Mouse (Mus musculus) megakaryocyte, embryonic 14.5 days (primary cell): ENCODE measurements at regions not wholly inside any gene's neighbourhood (a gene's known extent, or its start where the extent isn't known, plus 50 kb on each side); places are given as distances from the start of the nearest gene placed in this dataset.

Experiments used
- H3K27me3 ChIP-seq: replicated peaks from 2 replicates; pipeline ENCODE3; 2012; ENCODE audit warnings: inconsistent platforms
- H3K36me3 ChIP-seq: replicated peaks from 2 replicates; pipeline ENCODE3; 2012; ENCODE audit warnings: low read length, inconsistent platforms, mixed read lengths
- H3K4me1 ChIP-seq: 2 replicates; pipeline ENCODE4 v1.6.1; 2012; ENCODE audit warnings: inconsistent platforms
- H3K4me3 ChIP-seq: replicated peaks from 2 replicates; pipeline ENCODE3; 2012; ENCODE audit warnings: moderate library complexity, mild to moderate bottlenecking, inconsistent platforms
- H3K9me3 ChIP-seq: 2 replicates; pipeline ENCODE4 v1.6.1; 2012; ENCODE audit warnings: inconsistent platforms
- FLI1 ChIP-seq: IDR thresholded peaks from 2 replicates; pipeline ENCODE4 v1.6.1; 2012; ENCODE audit warnings: low read length, inconsistent platforms, mixed read lengths
- GATA1 ChIP-seq: IDR thresholded peaks from 3 replicates; pipeline ENCODE4 v1.6.1; 2012; ENCODE audit warnings: mixed read lengths, low read length, inconsistent platforms, borderline replicate concordance

GRCm38 (mm10) chr7:135877091-135877874, 161.1 kb upstream of the Mki67 start:
- Histone ChIP-seq H3K9me3 (peaks cover 13% of the 10 kb centered on the region; the same call in 1 of the 2 replicates), H3K36me3 (no peaks in the 10 kb centered on the region), H3K27me3 (peaks cover 4% of the 10 kb centered on the region), H3K4me1 (no peaks in the 10 kb centered on the region), H3K4me3 (no peak overlapping the region)
- no peak for TF ChIP-seq FLI1
- TF ChIP-seq GATA1 = no peak

GRCm38 (mm10) chr7:135878750-135879149, 162.6 kb upstream of the Mki67 start:
- Histone ChIP-seq H3K27me3 (peaks cover 4% of the 10 kb centered on the region), H3K9me3 (peaks cover 13% of the 10 kb centered on the region; the same call in 1 of the 2 replicates), H3K36me3 (no peaks in the 10 kb centered on the region), H3K4me3 (no peak overlapping the region), H3K4me1 (no peaks in the 10 kb centered on the region)
- TF ChIP-seq FLI1 (no peak), GATA1 (no peak)

- Histone ChIP-seq H3K4me1 (no peaks in the 10 kb centered on the region), H3K9me3 (peaks cover 13% of the 10 kb centered on the region; the same call in 1 of the 2 replicates), H3K27me3 (peaks cover 4% of the 10 kb centered on the region), H3K4me3 (no peak overlapping the region), H3K36me3 (no peaks in the 10 kb centered on the region)
- TF ChIP-seq GATA1 = no peak
- no peak for TF ChIP-seq FLI1
Measured at GRCm38 (mm10) chr7:135880446-135880845, 164.3 kb upstream of the Mki67 start.

GRCm38 (mm10) chr7:135882306-135882705, 166.1 kb upstream of the Mki67 start:
- Histone ChIP-seq H3K9me3 (peaks cover 13% of the 10 kb centered on the region; the same call in 1 of the 2 replicates), H3K36me3 (no peaks in the 10 kb centered on the region), H3K27me3 (peaks cover 5% of the 10 kb centered on the region), H3K4me1 (no peaks in the 10 kb centered on the region), H3K4me3 (no peak overlapping the region)
- TF ChIP-seq GATA1 = no peak
- TF ChIP-seq FLI1 = no peak

- no peak for TF ChIP-seq FLI1
- no peak for TF ChIP-seq GATA1
- H3K4me1 ChIP-seq = no peaks in the 10 kb centered on the region
- no peak overlapping the region for H3K4me3 ChIP-seq
- H3K27me3 ChIP-seq = peaks cover 9% of the 10 kb centered on the region
- no peaks in the 10 kb centered on the region for H3K36me3 ChIP-seq
- H3K9me3 ChIP-seq = peaks cover 8% of the 10 kb centered on the region
Measured at GRCm38 (mm10) chr7:135888598-135888997, 172.4 kb upstream of the Mki67 start.

- TF ChIP-seq FLI1 = no peak
- no peak for TF ChIP-seq GATA1
- Histone ChIP-seq H3K9me3 (peaks cover 8% of the 10 kb centered on the region), H3K36me3 (no peaks in the 10 kb centered on the region), H3K4me3 (no peak overlapping the region), H3K4me1 (no peaks in the 10 kb centered on the region), H3K27me3 (peaks cover 9% of the 10 kb centered on the region)
Measured at GRCm38 (mm10) chr7:135889016-135889726, 173.0 kb upstream of the Mki67 start.

GRCm38 (mm10) chr7:135898876-135899275, 182.7 kb upstream of the Mki67 start:
- no peaks in the 10 kb centered on the region for H3K9me3 ChIP-seq
- no peaks in the 10 kb centered on the region for H3K4me1 ChIP-seq
- TF ChIP-seq FLI1 (no peak), GATA1 (no peak)
- peaks cover 1% of the 10 kb centered on the region for H3K27me3 ChIP-seq
- no peaks in the 10 kb centered on the region for H3K36me3 ChIP-seq
- H3K4me3 ChIP-seq = no peak overlapping the region

GRCm38 (mm10) chr7:135899765-135900164, 183.6 kb upstream of the Mki67 start:
- Histone ChIP-seq H3K36me3 (no peaks in the 10 kb centered on the region), H3K27me3 (peaks cover 1% of the 10 kb centered on the region), H3K4me3 (no peak overlapping the region), H3K9me3 (no peaks in the 10 kb centered on the region), H3K4me1 (no peaks in the 10 kb centered on the region)
- TF ChIP-seq FLI1 = no peak
- no peak for TF ChIP-seq GATA1

GRCm38 (mm10) chr7:135900861-135901321, 184.7 kb upstream of the Mki67 start:
- H3K4me3 ChIP-seq = no peak overlapping the region
- H3K4me1 ChIP-seq = no peaks in the 10 kb centered on the region
- peaks cover 1% of the 10 kb centered on the region for H3K27me3 ChIP-seq
- no peaks in the 10 kb centered on the region for H3K36me3 ChIP-seq
- no peak for TF ChIP-seq FLI1
- H3K9me3 ChIP-seq = no peaks in the 10 kb centered on the region
